Mouse (Mus musculus) G1E (cell line): ENCODE data around the gene Tmem94.

Experiments used
- CTCF ChIP-seq: IDR thresholded peaks from 2 replicates; pipeline ENCODE4 v1.5.1; 2012; ENCODE audit warnings: low read depth, low read length, inconsistent platforms, mixed read lengths
- GATA1 ChIP-seq: IDR thresholded peaks from 2 replicates; pipeline ENCODE4 v1.6.1; 2012; ENCODE audit warnings: borderline replicate concordance, low read length, inconsistent platforms, mixed read lengths
- GATA2 ChIP-seq: IDR thresholded peaks from 2 replicates; pipeline ENCODE4 v1.6.1; 2012; ENCODE audit warnings: low read depth, low read length, inconsistent platforms, borderline replicate concordance
- POLR2AphosphoS5 ChIP-seq: IDR thresholded peaks from 2 replicates; pipeline ENCODE4 v1.6.1; 2012; ENCODE audit warnings: low read depth, low read length, inconsistent platforms; ENCODE audit not compliant: insufficient replicate concordance
- TAL1 ChIP-seq: conservative IDR thresholded peaks from 2 replicates; pipeline ENCODE4 v1.6.1; 2012; ENCODE audit warnings: low read depth, low read length, inconsistent platforms, mixed read lengths

GRCm38 (mm10) chr11:115780141-115781070 lies 15.2 kb downstream of the Tmem94 start:
- TF ChIP-seq CTCF (no peak), GATA1 (no peak), TAL1 (no peak), POLR2AphosphoS5 (no peak), GATA2 (no peak)
